Mouse (Mus musculus) heart, embryonic 14.5 days (tissue): ENCODE results near the gene Psma3. TPM values are rescaled to one million over a fixed set of nuclear protein-coding genes. Genes with fewer than 3 reads are reported as not detected.

Experiments
- ATAC-seq: fragments of 200-750 bp; cut with Nextera tagmentation; 2 replicates; pipeline ENCODE4 v1.8.0; 2017; ENCODE audit warnings: low read depth, moderate TSS enrichment; ENCODE audit not compliant: insufficient number of reproducible peaks, insufficient read depth, low FRiP score
- H3K27ac ChIP-seq, 2 experiments: fragments of 200-500 bp in 1 of 2; fragments of 300-500 bp in 1 of 2; sonication (generic) in 1 of 2; replicated peaks in 1 of 2; 2 replicates each; pipeline ENCODE4 v1.5.1; 2012 to 2014; ENCODE audit warnings: low read depth in 2 of 2, low read length in 2 of 2, control low read depth in 1 of 2, mild to moderate bottlenecking in 1 of 2, mixed read lengths in 1 of 2; ENCODE audit not compliant: control insufficient read depth in 1 of 2, insufficient read depth in 1 of 2
- H3K27me3 ChIP-seq: fragments of 300-500 bp; sonication (generic); 2 replicates; pipeline ENCODE4 v1.6.1; 2014; ENCODE audit warnings: mild to moderate bottlenecking, low read length, control low read depth; ENCODE audit not compliant: control insufficient read depth, insufficient read depth
- H3K36me3 ChIP-seq: fragments of 300-500 bp; sonication (generic); 2 replicates; pipeline ENCODE4 v1.6.1; 2014; ENCODE audit warnings: mild to moderate bottlenecking, control low read depth, low read length, mixed read lengths; ENCODE audit not compliant: control insufficient read depth, insufficient read depth
- H3K4me1 ChIP-seq, 2 experiments: fragments of 200-500 bp in 1 of 2; fragments of 300-500 bp in 1 of 2; sonication (generic) in 1 of 2; 2 replicates each; pipeline ENCODE4 v1.6.1; 2012 to 2014; ENCODE audit warnings: low read length in 2 of 2, control low read depth in 1 of 2, mixed read lengths in 1 of 2; ENCODE audit not compliant: control insufficient read depth in 2 of 2, insufficient read depth in 2 of 2
- H3K4me2 ChIP-seq: fragments of 300-500 bp; sonication (generic); 2 replicates; pipeline ENCODE4 v1.6.1; 2014; ENCODE audit warnings: mild to moderate bottlenecking, low read length
- H3K4me3 ChIP-seq, 2 experiments: fragments of 200-500 bp in 1 of 2; fragments of 300-500 bp in 1 of 2; sonication (generic) in 1 of 2; 2 replicates each; pipeline ENCODE4 v1.5.1; 2012 to 2014; ENCODE audit warnings: low read length in 2 of 2, mild to moderate bottlenecking in 2 of 2, control low read depth in 1 of 2, low read depth in 1 of 2, moderate library complexity in 1 of 2; ENCODE audit not compliant: control insufficient read depth in 1 of 2, insufficient read depth in 1 of 2
- H3K9ac ChIP-seq: fragments of 300-500 bp; sonication (generic); 2 replicates; pipeline ENCODE4 v1.6.1; 2014; ENCODE audit warnings: mild to moderate bottlenecking, low read length
- H3K9me3 ChIP-seq: fragments of 300-500 bp; sonication (generic); 2 replicates; pipeline ENCODE4 v1.6.1; 2016; ENCODE audit warnings: low read length, control low read depth; ENCODE audit not compliant: control insufficient read depth
- WGBS: fragments of 180-500 bp; shearing (Covaris S2); extraction: QIAGEN DNeasy Blood & Tissue Kit; methylation state at CpG from one replicate; pipeline ENCODE4 v1.1.7; 2014; 5-methylcytosine and 5-hydroxymethylcytosine counted together
- polyA plus RNA-seq: library from polyadenylated mRNA; unstranded; fragments of >200 nt; fragmentation: Nextera tagmentation; extraction: Ambion mirVana; gene quantifications from 2 replicates; pipeline ENCODE4 v1.2.1, GENCODE M21; 2014

Psma3 gene
- polyA plus RNA-seq, 1 experiment from 2014 or later, result 453 TPM

- peaks cover 63% of the 10 kb centered on the region for H3K36me3 ChIP-seq
- no peak overlapping the region for H3K4me3 ChIP-seq
- no peak overlapping the region for H3K27ac ChIP-seq
- peaks cover 0 to 13% of the 10 kb centered on the region in 2 experiments; a peak in 2 of 4 replicates for H3K4me1 ChIP-seq
- H3K9ac ChIP-seq, result no peak overlapping the region
- no peaks in the 10 kb centered on the region for H3K27me3 ChIP-seq
- no peaks in the 10 kb centered on the region for H3K9me3 ChIP-seq
- 0 out of 2 replicates have a peak, but pooled peaks have one; percentile 24 for ATAC-seq
- no peak overlapping the region for H3K4me2 ChIP-seq
- 88% methylated on average over 5 of the region's 6 CpGs for WGBS
Measured at GRCm38 (mm10) chr12:71003760-71004426, 29.5 kb downstream of the Psma3 start.

- no peak overlapping the region for H3K9ac ChIP-seq
- peaks cover 0 to 12% of the 10 kb centered on the region in 2 experiments; a peak in 2 of 4 replicates for H3K4me1 ChIP-seq
- H3K27me3 ChIP-seq, result no peaks in the 10 kb centered on the region
- H3K27ac ChIP-seq, result no peak overlapping the region
- 94% methylated on average over 6 of the region's 6 CpGs for WGBS
- H3K4me3 ChIP-seq, result no peak overlapping the region
- peaks cover 81% of the 10 kb centered on the region for H3K36me3 ChIP-seq
- no peak overlapping the region for H3K4me2 ChIP-seq
- no peaks in the 10 kb centered on the region for H3K9me3 ChIP-seq
- no peak for ATAC-seq
Measured at GRCm38 (mm10) chr12:71006141-71006540, 31.7 kb downstream of the Psma3 start.

- Histone ChIP-seq H3K36me3 (peaks cover 84% of the 10 kb centered on the region), H3K4me2 (no peak overlapping the region), H3K27ac (0 out of 4 replicates have a peak overlapping the region, but pooled peaks of 1 of the 2 experiments have one; percentile 28), H3K27me3 (no peaks in the 10 kb centered on the region), H3K4me3 (no peak overlapping the region), H3K4me1 (peaks cover 0 to 14% of the 10 kb centered on the region in 2 experiments; a peak in 2 of 4 replicates), H3K9ac (no peak overlapping the region), H3K9me3 (no peaks in the 10 kb centered on the region)
- ATAC-seq, result no peak
- 48% methylated on average over 7 of the region's 7 CpGs for WGBS
Measured at GRCm38 (mm10) chr12:71006901-71007300, 32.5 kb downstream of the Psma3 start.

- Histone ChIP-seq H3K4me1 (peaks cover 4 to 38% of the 10 kb centered on the region in 2 experiments), H3K4me2 (no peak overlapping the region), H3K27ac (no peak overlapping the region; a peak in 1 of 4 replicates), H3K4me3 (no peak overlapping the region), H3K36me3 (peaks cover 82% of the 10 kb centered on the region), H3K9ac (no peak overlapping the region), H3K9me3 (no peaks in the 10 kb centered on the region), H3K27me3 (no peaks in the 10 kb centered on the region)
- ATAC-seq, result 0 out of 2 replicates have a peak, but pooled peaks have one; percentile 60
- 33% methylated on average over 4 of the region's 4 CpGs for WGBS
Measured at GRCm38 (mm10) chr12:71009769-71010168, 35.3 kb downstream of the Psma3 start.

- Histone ChIP-seq H3K9ac (peak overlapping the region; percentile 92), H3K27me3 (no peaks in the 10 kb centered on the region), H3K9me3 (no peaks in the 10 kb centered on the region), H3K27ac (peak overlapping the region; percentile 100), H3K4me2 (peak overlapping the region; percentile 84), H3K4me1 (peaks cover 4 to 34% of the 10 kb centered on the region in 2 experiments), H3K36me3 (peaks cover 40% of the 10 kb centered on the region), H3K4me3 (peak overlapping the region; percentile 98 to 99)
- WGBS, result 1% methylated on average over 32 of the region's 32 CpGs
- ATAC-seq, result peak; percentile 64; the same call in 1 of the 2 replicates
Measured at GRCm38 (mm10) chr12:71014845-71015362, 40.5 kb downstream of the Psma3 start.

- WGBS, result under 1% methylated on average over 61 of the region's 61 CpGs
- Histone ChIP-seq H3K4me3 (peak within 1 kb of the TSS; percentile 98 to 99), H3K9ac (peak within 1 kb of the TSS; percentile 96), H3K4me1 (peaks cover 4 to 31% of the 10 kb centered on the region in 2 experiments), H3K36me3 (peaks cover 40% of the 10 kb centered on the region), H3K27ac (peak within 1 kb of the TSS; percentile 100), H3K9me3 (no peaks in the 10 kb centered on the region), H3K4me2 (peak within 1 kb of the TSS; percentile 84), H3K27me3 (no peaks in the 10 kb centered on the region)
- ATAC-seq, result peak; percentile 98
Measured at GRCm38 (mm10) chr12:71015363-71016210, 41.2 kb downstream of the Psma3 start, which contains the start of gene Arid4a. Arid4a (plus strand) TSS chr12:71015990.

- H3K27me3 ChIP-seq, result no peaks in the 10 kb centered on the region
- H3K9ac ChIP-seq, result peak overlapping the region; percentile 96
- peaks cover 42% of the 10 kb centered on the region for H3K36me3 ChIP-seq
- H3K4me3 ChIP-seq, result peak overlapping the region; percentile 60 to 98
- no peak for ATAC-seq
- H3K4me2 ChIP-seq, result peak overlapping the region; percentile 78
- no peaks in the 10 kb centered on the region for H3K9me3 ChIP-seq
- WGBS, result 0% methylated on average over 29 of the region's 33 CpGs
- H3K4me1 ChIP-seq, result peaks cover 4 to 31% of the 10 kb centered on the region in 2 experiments
- H3K27ac ChIP-seq, result peak overlapping the region; percentile 86 to 97
Measured at GRCm38 (mm10) chr12:71016211-71016502, 41.7 kb downstream of the Psma3 start.
